Mouse (Mus musculus) neural tube, embryonic 12.5 days (tissue): Measurements from ENCODE around the gene Hal. TPM values are rescaled to one million over a fixed set of nuclear protein-coding genes. Genes with fewer than 3 reads are reported as not detected.

ENCODE experiments used
- polyA plus RNA-seq: library from polyadenylated mRNA; unstranded; fragments of >200 nt; fragmentation: Nextera tagmentation; extraction: Ambion mirVana; gene quantifications from 2 replicates; pipeline ENCODE4 v1.2.1, GENCODE M21; 2016

Gene Hal
- polyA plus RNA-seq, 1 experiment from 2014 or later: 0.08 TPM

Other genes with a start within 250 kb of the Hal start
- gene Elk3, start 177.6 kb upstream of the Hal start, polyA plus RNA-seq: 18.9 and 21.3 TPM in 2 replicates
- 125 TPM in 2 replicates for gene Lta4h, start 35.4 kb upstream of the Hal start, polyA plus RNA-seq
- gene Amdhd1, start 51.3 kb downstream of the Hal start, polyA plus RNA-seq: 0.10 TPM in 1 of 2 replicates, not detected in the other
- 0.28 and 0.42 TPM in 2 replicates for gene Ccdc38, start 51.9 kb downstream of the Hal start, polyA plus RNA-seq
- 111 and 131 TPM in 2 replicates for gene Snrpf, start 100.9 kb downstream of the Hal start, polyA plus RNA-seq
- gene Ntn4, start 151.9 kb downstream of the Hal start, polyA plus RNA-seq: 2.1 and 3.2 TPM in 2 replicates